In genomic region chr10:13170739-13171448, GRCm38 (mm10) we compare ENCODE assay signal across 9 mouse cellular contexts. TPM values are rescaled to one million over a fixed set of nuclear protein-coding genes. Genes with fewer than 3 reads are reported as not detected.
A peak's percentile ranks its signal among the peaks of the same experiment; 100 is the strongest.
DNase-seq lines count a peak whose midpoint lies in the region; ATAC-seq lines count a peak whose summit lies in the region.
"Had no signal": no experiment of that assay in that cellular context is flagged by ENCODE, and none has a peak within 500 bp of the region (broad histone marks: within the 10 kb centered on the region; RNA-seq: fewer than 3 reads in every experiment).

No protein-coding gene starts in this region.

- no peaks in the 10 kb centered on the region for H3K9me3 ChIP-seq in lung, embryonic 15.5 days
- H3K9me3 ChIP-seq in hindbrain, embryonic 11.5 days (ENCODE audit: control insufficient read depth, low read length): no peaks in the 10 kb centered on the region

- H3K27ac ChIP-seq in lung, embryonic 15.5 days: peak overlapping the region; percentile 73
- no peak overlapping the region for H3K27ac ChIP-seq in hindbrain, embryonic 11.5 days (ENCODE audit: low read depth, low read length)

- peaks cover under 1% of the 10 kb centered on the region; the same call in 1 of the 2 replicates for H3K36me3 ChIP-seq in lung, embryonic 15.5 days
- no peaks in the 10 kb centered on the region for H3K36me3 ChIP-seq in hindbrain, embryonic 11.5 days (ENCODE audit: control insufficient read depth, insufficient read depth, low read length)

- no peaks in the 10 kb centered on the region for H3K27me3 ChIP-seq in lung, embryonic 15.5 days
- H3K27me3 ChIP-seq in hindbrain, embryonic 11.5 days (ENCODE audit: control insufficient read depth, insufficient read depth, low read length): no peaks in the 10 kb centered on the region

- ATAC-seq in lung, embryonic 15.5 days (ENCODE audit: borderline replicate concordance, extremely low read depth, low FRiP score, low TSS enrichment): peak; percentile 91
- ATAC-seq in hindbrain, embryonic 11.5 days (ENCODE audit: low FRiP score): peak; percentile 43; the same call in 1 of the 2 replicates

- DNase-seq in cerebellum, postnatal 14 days: peak; percentile 15 to 33
- no peak for DNase-seq in cerebellum, adult 11 months
- DNase-seq in lung, adult 18-20 months: no peak
- DNase-seq in hindbrain, embryonic 11.5 days (ENCODE audit: low spot score): peak; percentile 21
- DNase-seq in neural tube, embryonic 10.5 days (ENCODE audit: extremely low spot score, low spot score): peak; percentile 42
- DNase-seq in gastrocnemius, postnatal 36 days: no peak
- no peak for DNase-seq in cerebellum, adult 8-10 months

- WGBS in lung, embryonic 15.5 days: 31% methylated on average over 12 of the region's 12 CpGs
- WGBS in hindbrain, embryonic 11.5 days: 57% methylated on average over 12 of the region's 12 CpGs

- intact Hi-C loops in gastrocnemius, postnatal 36 days (cut with DNase I): no loop called here

- H3K4me1 ChIP-seq in lung, embryonic 15.5 days: peaks cover 34% of the 10 kb centered on the region
- no peaks in the 10 kb centered on the region for H3K4me1 ChIP-seq in hindbrain, embryonic 11.5 days (replicated peaks; ENCODE audit: control insufficient read depth, insufficient read depth, low read length)

- peak overlapping the region; percentile 9; the same call in 1 of the 2 replicates for H3K4me2 ChIP-seq in lung, embryonic 15.5 days
- H3K4me2 ChIP-seq in hindbrain, embryonic 11.5 days (replicated peaks; ENCODE audit: low read depth, low read length): no peak overlapping the region

- H3K9ac ChIP-seq in lung, embryonic 15.5 days: no peak overlapping the region
- no peak overlapping the region for H3K9ac ChIP-seq in hindbrain, embryonic 11.5 days (ENCODE audit: low read depth, low read length)

- no peak overlapping the region for H3K4me3 ChIP-seq in lung, embryonic 15.5 days
- H3K4me3 ChIP-seq in hindbrain, embryonic 11.5 days (ENCODE audit: low read depth, low read length): no peak overlapping the region

RNA-seq across cellular contexts. Expression of gene Zc2hc1b, which starts 6.9 kb away (rescaled TPM):
- polyA plus RNA-seq in lung, embryonic 15.5 days (2015; fragmentation: Nextera tagmentation; extraction: Ambion mirVana): not detected in 2 replicates
- polyA plus RNA-seq in hindbrain, embryonic 11.5 days (2014; fragmentation: Nextera tagmentation; extraction: Ambion mirVana): not detected in 2 replicates
- total RNA-seq in gastrocnemius, postnatal 36 days (2021): not detected
- total RNA-seq: left cerebral cortex, postnatal 10 days had no signal

RNA-seq across cellular contexts. Expression of gene Ltv1, which starts 22.1 kb away (rescaled TPM):
- 70.5 and 71.3 TPM in 2 replicates for polyA plus RNA-seq in lung, embryonic 15.5 days (2015; fragmentation: Nextera tagmentation; extraction: Ambion mirVana)
- 76.2 and 78.6 TPM in 2 replicates for polyA plus RNA-seq in hindbrain, embryonic 11.5 days (2014; fragmentation: Nextera tagmentation; extraction: Ambion mirVana)
- 10 to 100 TPM; 22.4 to 27.8 TPM for total RNA-seq in gastrocnemius, postnatal 36 days (2021)

Comparison
In these comparisons a context has a peak if more than half of its experiments do, and no peak if none do; other contexts are left out.
1. DNase-seq: peak in cerebellum, postnatal 14 days (2 of 2), hindbrain, embryonic 11.5 days (single experiment) and neural tube, embryonic 10.5 days (single experiment); none in cerebellum, adult 11 months (single experiment), lung, adult 18-20 months (0 of 2), gastrocnemius, postnatal 36 days (0 of 2) and cerebellum, adult 8-10 months (single experiment).